Mouse (Mus musculus): Measurements from ENCODE around the gene Acsbg2.

GRCm38 (mm10) chr17:56907096-56907495, 32.8 kb upstream of the Acsbg2 start:
- TF ChIP-seq ZNF384 (IDR thresholded peaks at IDR 0.05; ENCODE audit: low read depth, low read length), result no peak
- no peak for TF ChIP-seq ZC3H11A (IDR thresholded peaks at IDR 0.05; ENCODE audit: borderline replicate concordance, low read depth, low read length)
- no peak for TF ChIP-seq CHD2 (IDR thresholded peaks at IDR 0.05; ENCODE audit: low read depth, low read length)
- no peak for TF ChIP-seq MAFK (IDR thresholded peaks at IDR 0.05; ENCODE audit: insufficient read depth, low read depth, low read length)
- no peak for TF ChIP-seq HCFC1 (IDR thresholded peaks at IDR 0.05; ENCODE audit: borderline replicate concordance, insufficient read depth, low read length)
